ENCODE assay signal across 25 mouse cellular contexts in genomic region chr1:60490510-60490909, GRCm38 (mm10).
DNase-seq lines count a peak whose midpoint lies in the region; ATAC-seq lines count a peak whose summit lies in the region.
"Had no signal": no experiment of that assay in that cellular context is flagged by ENCODE, and none has a peak within 500 bp of the region (broad histone marks: within the 10 kb centered on the region; RNA-seq: fewer than 3 reads in every experiment).

No protein-coding gene starts in this region.

- H3K36me3 ChIP-seq in hindbrain, embryonic 16.5 days (ENCODE audit: control insufficient read depth, insufficient read depth, low read length): peaks cover 28% of the 10 kb centered on the region
- peaks cover 68% of the 10 kb centered on the region for H3K36me3 ChIP-seq in hindbrain, embryonic 12.5 days

- no peaks in the 10 kb centered on the region for H3K4me1 ChIP-seq in hindbrain, embryonic 16.5 days (ENCODE audit: control insufficient read depth, insufficient read depth, low read depth, low read length)
- no peaks in the 10 kb centered on the region for H3K4me1 ChIP-seq in hindbrain, embryonic 12.5 days
- H3K4me1 ChIP-seq: embryonic facial prominence, embryonic 12.5 days; forebrain, embryonic 15.5 days; liver, embryonic 12.5 days had no signal

- DNase-seq in cerebellum, postnatal 4 days (ENCODE audit: low spot score in 2 of 2): no peak
- peak; percentile 60 to 73 for DNase-seq in cerebellum, adult 18-20 months
- peak; percentile 68 to 75 for DNase-seq in cerebellum, postnatal 25 days
- no peak for DNase-seq in spleen, postnatal 10 days (ENCODE audit: low spot score in 2 of 2)
- DNase-seq in yolk sac, embryonic 10.5 days (ENCODE audit: low spot score): no peak
- DNase-seq: adrenal gland, postnatal 10 days; heart, adult 2 months; heart, postnatal 4 days; kidney, adult 18-20 months; layer of hippocampus, postnatal 36 days; lung, adult 2 months; lung, postnatal 36 days; right cerebral cortex, adult 18-20 months; thymus, postnatal 25 days had no signal

- no peak overlapping the region for H3K9ac ChIP-seq in hindbrain, embryonic 16.5 days (ENCODE audit: low read depth, low read length)
- H3K9ac ChIP-seq in hindbrain, embryonic 12.5 days: no peak overlapping the region
- H3K9ac ChIP-seq: embryonic facial prominence, embryonic 12.5 days; forebrain, embryonic 15.5 days; limb, embryonic 12.5 days; liver, embryonic 12.5 days had no signal

- H3K4me3 ChIP-seq in hindbrain, embryonic 16.5 days (ENCODE audit: low read length): no peak overlapping the region
- H3K4me3 ChIP-seq in hindbrain, embryonic 12.5 days: no peak overlapping the region
- H3K4me3 ChIP-seq: embryonic facial prominence, embryonic 12.5 days; erythroblast, embryonic 14.5 days; forebrain, embryonic 15.5 days; heart, adult 2 months; limb, embryonic 12.5 days; liver, embryonic 12.5 days had no signal

- H3K27me3 ChIP-seq in hindbrain, embryonic 16.5 days (replicated peaks; ENCODE audit: control insufficient read depth, insufficient read depth, low read length): no peaks in the 10 kb centered on the region
- no peaks in the 10 kb centered on the region for H3K27me3 ChIP-seq in hindbrain, embryonic 12.5 days
- H3K27me3 ChIP-seq: embryonic facial prominence, embryonic 12.5 days; forebrain, embryonic 15.5 days; limb, embryonic 12.5 days; liver, embryonic 12.5 days; Patski had no signal

- 75% methylated on average over 4 of the region's 4 CpGs for WGBS in hindbrain, embryonic 16.5 days
- WGBS in hindbrain, embryonic 12.5 days: 72% methylated on average over 4 of the region's 4 CpGs

- no peak overlapping the region for H3K27ac ChIP-seq in hindbrain, embryonic 16.5 days (ENCODE audit: low read depth, low read length)
- H3K27ac ChIP-seq in hindbrain, embryonic 12.5 days: no peak overlapping the region
- H3K27ac ChIP-seq: embryonic facial prominence, embryonic 12.5 days; forebrain, embryonic 15.5 days; heart, adult 2 months; kidney, postnatal 0 days; limb, embryonic 12.5 days; liver, embryonic 12.5 days had no signal

- no peak overlapping the region for H3K4me2 ChIP-seq in hindbrain, embryonic 16.5 days (ENCODE audit: low read length)
- no peak overlapping the region for H3K4me2 ChIP-seq in hindbrain, embryonic 12.5 days (replicated peaks)
- H3K4me2 ChIP-seq: embryonic facial prominence, embryonic 12.5 days; forebrain, embryonic 15.5 days; limb, embryonic 12.5 days; liver, embryonic 12.5 days; midbrain, embryonic 11.5 days had no signal

- peak; percentile 92 for ATAC-seq in cerebellum, adult (ENCODE audit: insufficient number of reproducible peaks, low FRiP score, low TSS enrichment)
- ATAC-seq in hindbrain, embryonic 16.5 days: peak; percentile 12; the same call in 1 of the 2 replicates
- no peak for ATAC-seq in hindbrain, embryonic 12.5 days (ENCODE audit: low FRiP score)
- ATAC-seq: forebrain, embryonic 15.5 days; liver, embryonic 12.5 days; Patski had no signal

- no peaks in the 10 kb centered on the region for H3K9me3 ChIP-seq in hindbrain, embryonic 16.5 days (ENCODE audit: control insufficient read depth, low read length)
- H3K9me3 ChIP-seq in hindbrain, embryonic 12.5 days (replicated peaks): no peaks in the 10 kb centered on the region
- H3K9me3 ChIP-seq: embryonic facial prominence, embryonic 12.5 days; forebrain, embryonic 15.5 days; limb, embryonic 12.5 days; liver, embryonic 12.5 days had no signal

Comparison
In these comparisons a context has a peak if more than half of its experiments do, and no peak if none do; other contexts are left out.
1. DNase-seq: peak in cerebellum, adult 18-20 months (2 of 2) and cerebellum, postnatal 25 days (2 of 2); none in cerebellum, postnatal 4 days (0 of 2), spleen, postnatal 10 days (0 of 2) and yolk sac, embryonic 10.5 days (single experiment).